Mouse (Mus musculus) CH12.LX (cell line): ENCODE measurements around the gene Hyal2. TPM values are rescaled to one million over a fixed set of nuclear protein-coding genes. Genes with fewer than 3 reads are reported as not detected.

Experiments used
- DNase-seq: peaks from one replicate; pipeline ENCODE4 v3.0.0-alpha.2; 2013; ENCODE audit errors: extremely low read depth
- H3K27ac ChIP-seq: 2 replicates; pipeline ENCODE4 v1.5.1; 2012; ENCODE audit warnings: low read depth, mild to moderate bottlenecking, control low read depth, moderate library complexity; ENCODE audit not compliant: insufficient read depth
- H3K27me3 ChIP-seq: replicated peaks from 2 replicates; pipeline ENCODE3; 2012; ENCODE audit warnings: inconsistent platforms
- H3K36me3 ChIP-seq, 2 experiments: replicated peaks in 1 of 2; 2 replicates each; pipeline versions ENCODE3 to v1.6.1; 2012; ENCODE audit warnings: inconsistent platforms in 1 of 2, low read length in 1 of 2, mild to moderate bottlenecking in 1 of 2, mixed read lengths in 1 of 2, moderate library complexity in 1 of 2; ENCODE audit not compliant: control insufficient read depth in 1 of 2, insufficient read depth in 1 of 2
- H3K4me1 ChIP-seq, 2 experiments: 2 replicates each; pipeline ENCODE4 v1.6.1; 2012; ENCODE audit warnings: inconsistent platforms in 1 of 2, moderate library complexity in 1 of 2; ENCODE audit not compliant: insufficient read depth in 2 of 2, control insufficient read depth in 1 of 2
- H3K4me2 ChIP-seq: 2 replicates; pipeline ENCODE4 v1.6.1; 2012; ENCODE audit warnings: low read depth, mild to moderate bottlenecking, control low read depth; ENCODE audit not compliant: poor library complexity, insufficient read depth, severe bottlenecking
- H3K4me3 ChIP-seq, 3 experiments: fragments of 150-350 bp in 1 of 3; sonication (generic) in 1 of 3; replicated peaks in 1 of 3; 2 replicates each; pipeline versions ENCODE3 to v1.5.1; 2011 to 2012; ENCODE audit warnings: low read depth in 2 of 3, low read length in 2 of 3, mild to moderate bottlenecking in 2 of 3, moderate library complexity in 2 of 3, control low read depth in 1 of 3, improper control_type of control experiment in 1 of 3, inconsistent platforms in 1 of 3, mixed read lengths in 1 of 3; ENCODE audit not compliant: poor library complexity in 1 of 3
- H3K79me2 ChIP-seq: replicated peaks from 2 replicates; pipeline ENCODE4 v1.6.1; 2012; ENCODE audit warnings: mild to moderate bottlenecking, moderate library complexity; ENCODE audit not compliant: control insufficient read depth, poor library complexity, insufficient read depth, severe bottlenecking; ENCODE audit errors: extremely low read depth
- H3K9ac ChIP-seq: 2 replicates; pipeline ENCODE4 v1.6.1; 2012; ENCODE audit warnings: low read depth, mild to moderate bottlenecking, control low read depth, moderate library complexity; ENCODE audit not compliant: insufficient read depth
- H3K9me3 ChIP-seq: replicated peaks from 2 replicates; pipeline ENCODE3; 2012; ENCODE audit warnings: low read length, inconsistent platforms, mixed read lengths
- BHLHE40 ChIP-seq: IDR thresholded peaks from 2 replicates; pipeline ENCODE4 v1.6.1; 2011; ENCODE audit warnings: mild to moderate bottlenecking, low read depth, low read length, improper control_type of control experiment
- CTCF ChIP-seq, 2 experiments: IDR thresholded peaks in 1 of 2; conservative IDR thresholded peaks in 1 of 2; 2 replicates each; pipeline ENCODE4 v1.5.1; 2011 to 2012; ENCODE audit warnings: low read depth in 2 of 2, low read length in 2 of 2, improper control_type of control experiment in 1 of 2, inconsistent platforms in 1 of 2, mild to moderate bottlenecking in 1 of 2, moderate library complexity in 1 of 2
- E2F4 ChIP-seq: IDR thresholded peaks from 2 replicates; pipeline ENCODE4 v1.6.1; 2011; ENCODE audit warnings: low read depth, low read length, improper control_type of control experiment; ENCODE audit not compliant: insufficient replicate concordance
- ELF1 ChIP-seq: IDR thresholded peaks from 2 replicates; pipeline ENCODE4 v1.6.1; 2014; ENCODE audit warnings: low read depth, mild to moderate bottlenecking, inconsistent platforms, low read length, improper control_type of control experiment
- EP300 ChIP-seq: IDR thresholded peaks from 2 replicates; pipeline ENCODE4 v1.6.1; 2011; ENCODE audit warnings: low read length, improper control_type of control experiment
- ETS1 ChIP-seq: conservative IDR thresholded peaks from 2 replicates; pipeline ENCODE4 v1.6.1; 2012; ENCODE audit warnings: low read depth, mild to moderate bottlenecking, inconsistent platforms, low read length, improper control_type of control experiment, moderate library complexity
- GABPA ChIP-seq: IDR thresholded peaks from 2 replicates; pipeline ENCODE4 v1.6.1; 2012; ENCODE audit warnings: low read depth, low read length, improper control_type of control experiment, inconsistent platforms; ENCODE audit not compliant: insufficient replicate concordance
- HCFC1 ChIP-seq: IDR thresholded peaks from 2 replicates; pipeline ENCODE4 v1.6.1; 2012; ENCODE audit warnings: low read depth, mild to moderate bottlenecking, inconsistent platforms, low read length, improper control_type of control experiment
- IRF4 ChIP-seq: IDR thresholded peaks from 2 replicates; pipeline ENCODE4 v1.6.1; 2014; ENCODE audit warnings: low read depth, mild to moderate bottlenecking, inconsistent platforms, low read length, improper control_type of control experiment
- JUN ChIP-seq: IDR thresholded peaks from 2 replicates; pipeline ENCODE4 v1.6.1; 2011; ENCODE audit warnings: low read depth, mild to moderate bottlenecking, low read length, improper control_type of control experiment, moderate library complexity; ENCODE audit not compliant: insufficient read depth
- KAT2A ChIP-seq: IDR thresholded peaks from 2 replicates; pipeline ENCODE4 v1.6.1; 2012; ENCODE audit warnings: low read length, improper control_type of control experiment, inconsistent platforms; ENCODE audit not compliant: insufficient replicate concordance
- MAFK ChIP-seq: IDR thresholded peaks from 2 replicates; pipeline ENCODE4 v1.6.1; 2011; ENCODE audit warnings: low read length, improper control_type of control experiment; ENCODE audit not compliant: insufficient replicate concordance
- MEF2A ChIP-seq: IDR thresholded peaks from 2 replicates; pipeline ENCODE4 v1.6.1; 2014; ENCODE audit warnings: low read depth, mild to moderate bottlenecking, inconsistent platforms, low read length, improper control_type of control experiment, borderline replicate concordance
- MYC ChIP-seq: IDR thresholded peaks from 2 replicates; pipeline ENCODE4 v1.6.1; 2011; ENCODE audit warnings: low read depth, mild to moderate bottlenecking, improper control_type of control experiment, low read length
- NRF1 ChIP-seq: IDR thresholded peaks from 2 replicates; pipeline ENCODE4 v1.6.1; 2014; ENCODE audit warnings: low read depth, mild to moderate bottlenecking, inconsistent platforms, low read length, improper control_type of control experiment, moderate library complexity
- PAX5 ChIP-seq: IDR thresholded peaks from 2 replicates; pipeline ENCODE4 v1.6.1; 2012; ENCODE audit warnings: low read length, inconsistent platforms, mixed read lengths
- POLR2A ChIP-seq: IDR thresholded peaks from 2 replicates; pipeline ENCODE4 v1.6.1; 2011; ENCODE audit warnings: low read depth, mild to moderate bottlenecking, improper control_type of control experiment, low read length
- RAD21 ChIP-seq: IDR thresholded peaks from 2 replicates; pipeline ENCODE4 v1.6.1; 2011; ENCODE audit warnings: low read depth, mild to moderate bottlenecking, low read length, improper control_type of control experiment, moderate library complexity
- SMC3 ChIP-seq: IDR thresholded peaks from 2 replicates; pipeline ENCODE4 v1.6.1; 2011; ENCODE audit warnings: low read depth, low read length, improper control_type of control experiment
- TCF12 ChIP-seq: IDR thresholded peaks from 2 replicates; pipeline ENCODE4 v1.6.1; 2014; ENCODE audit warnings: low read depth, mild to moderate bottlenecking, inconsistent platforms, low read length, improper control_type of control experiment
- UBTF ChIP-seq: IDR thresholded peaks from 2 replicates; pipeline ENCODE4 v1.6.1; 2012; ENCODE audit warnings: low read depth, mild to moderate bottlenecking, inconsistent platforms, low read length, improper control_type of control experiment, moderate library complexity
- USF1 ChIP-seq: IDR thresholded peaks from 2 replicates; pipeline ENCODE4 v1.6.1; 2014; ENCODE audit warnings: low read depth, mild to moderate bottlenecking, inconsistent platforms, low read length, improper control_type of control experiment
- USF2 ChIP-seq: conservative IDR thresholded peaks from 2 replicates; pipeline ENCODE4 v1.6.1; 2011; ENCODE audit warnings: low read depth, low read length, improper control_type of control experiment
- ZKSCAN1 ChIP-seq: IDR thresholded peaks from 2 replicates; pipeline ENCODE4 v1.6.1; 2012; ENCODE audit warnings: low read depth, inconsistent platforms, low read length, improper control_type of control experiment, borderline replicate concordance
- ZMIZ1 ChIP-seq: IDR thresholded peaks from 2 replicates; pipeline ENCODE4 v1.6.1; 2012; ENCODE audit warnings: low read depth, mild to moderate bottlenecking, inconsistent platforms, low read length, improper control_type of control experiment
- dilution Hi-C: fragments of 300-500 bp; cut with MboI; formaldehyde crosslinking; loops from 2 replicates; pipeline ENCODE4 v1.14.3; 2020; ENCODE audit warnings: low sequenced_read_pairs; ENCODE audit not compliant: extremely low pct_unique_long_range_greater_than_20kb, extremely low pct_ligation_motif_present
- in situ Hi-C: fragments of 300-500 bp; cut with MboI; formaldehyde crosslinking; loops from 3 replicates; pipeline ENCODE4 v1.14.3; 2019; ENCODE audit warnings: low sequenced_read_pairs, low pct_ligation_motif_present, low pct_unique_long_range_greater_than_20kb, mixed read lengths
- polyA plus RNA-seq: library from polyadenylated mRNA; unstranded; fragments of >175 nt; gene quantifications from 2 replicates; pipeline ENCODE4 v1.2.1, GENCODE M21; 2012; ENCODE audit warnings: low read depth; ENCODE audit not compliant: insufficient read length
- total RNA-seq, 2 experiments: library from RNA; depleted of rRNA; stranded (reverse); fragments of 300-350 nt in 1 of 2; fragments of >200 nt in 1 of 2; gene quantifications; 2 replicates each; pipeline ENCODE4 v1.2.3; 2012 to 2014

The Hyal2 gene
- total and polyA plus RNA-seq, 3 experiments, result 16.4 to 30.9 (median 26.8) TPM

- H3K9me3 ChIP-seq, result no peaks in the 10 kb centered on the region
- H3K36me3 ChIP-seq, result peaks cover 20 to 33% of the 10 kb centered on the region in 2 experiments
- no peak overlapping the region for H3K4me3 ChIP-seq
- H3K27ac ChIP-seq, result no peak overlapping the region
- no peak overlapping the region for H3K4me2 ChIP-seq
- in situ Hi-C loops, result no loop called here
- H3K9ac ChIP-seq, result no peak overlapping the region
- no peaks in the 10 kb centered on the region for H3K27me3 ChIP-seq
- TF ChIP-seq CTCF (conservative IDR thresholded peaks at IDR 0.05 in 1 of 2, IDR thresholded peaks at IDR 0.05 in 1 of 2; ENCODE audit: low read depth in 2 of 2, low read length in 2 of 2), result no peak
- TF ChIP-seq USF1, result no peak
- TF ChIP-seq TCF12, result no peak
- no peak for TF ChIP-seq ETS1
- TF ChIP-seq POLR2A, result no peak
- TF ChIP-seq ZKSCAN1, result no peak
- TF ChIP-seq KAT2A, result no peak
- no peak for TF ChIP-seq IRF4
- no peak for TF ChIP-seq JUN
- no peak for TF ChIP-seq HCFC1
- no peak for TF ChIP-seq NRF1
- no peak for TF ChIP-seq GABPA
- no peak for TF ChIP-seq UBTF
- no peak for TF ChIP-seq EP300
- TF ChIP-seq E2F4, result no peak
- TF ChIP-seq ELF1, result no peak
- TF ChIP-seq USF2, result no peak
- no peak for TF ChIP-seq ZMIZ1
- no peak for TF ChIP-seq SMC3
- TF ChIP-seq BHLHE40, result no peak
- no peaks in the 10 kb centered on the region; the same call in 1 of the 2 replicates for H3K79me2 ChIP-seq
- dilution Hi-C loops, result no loop called here
- peaks cover 5 to 49% of the 10 kb centered on the region in 2 experiments for H3K4me1 ChIP-seq
- DNase-seq, result no peak
Observed at GRCm38 (mm10) chr9:107548820-107549219, 18.9 kb upstream of the Hyal2 start.

GRCm38 (mm10) chr9:107549297-107550074 is 18.3 kb upstream of the Hyal2 start:
- dilution Hi-C loops (no loop called here), in situ Hi-C loops (no loop called here)
- Histone ChIP-seq H3K4me2 (no peak overlapping the region), H3K36me3 (peaks cover 14 to 26% of the 10 kb centered on the region in 2 experiments), H3K27ac (no peak overlapping the region), H3K9ac (no peak overlapping the region), H3K27me3 (no peaks in the 10 kb centered on the region), H3K4me1 (peaks cover 5 to 49% of the 10 kb centered on the region in 2 experiments), H3K4me3 (no peak overlapping the region), H3K9me3 (no peaks in the 10 kb centered on the region), H3K79me2 (no peaks in the 10 kb centered on the region; the same call in 1 of the 2 replicates)
- no peak for TF ChIP-seq MYC
- no peak for TF ChIP-seq RAD21
- no peak for TF ChIP-seq USF1
- TF ChIP-seq E2F4, result no peak
- TF ChIP-seq MEF2A, result no peak
- no peak for TF ChIP-seq MAFK
- no peak for TF ChIP-seq PAX5
- no peak for DNase-seq
